Mouse (Mus musculus) embryonic facial prominence, embryonic 12.5 days (tissue): Measurements from ENCODE around the gene Vav2. TPM values are rescaled to one million over a fixed set of nuclear protein-coding genes. Genes with fewer than 3 reads are reported as not detected.

ENCODE experiments used
- ATAC-seq: fragments of 200-750 bp; cut with Nextera tagmentation; 2 replicates; pipeline ENCODE4 v1.8.0; 2017; ENCODE audit not compliant: insufficient number of reproducible peaks, insufficient read depth, low FRiP score, low TSS enrichment
- H3K27ac ChIP-seq: fragments of 300-500 bp; sonication (generic); 2 replicates; pipeline ENCODE4 v1.5.1; 2016; ENCODE audit warnings: mild to moderate bottlenecking
- H3K27me3 ChIP-seq: fragments of 300-500 bp; sonication (generic); 2 replicates; pipeline ENCODE4 v1.6.1; 2016; ENCODE audit warnings: mild to moderate bottlenecking, moderate library complexity
- H3K36me3 ChIP-seq: fragments of 300-500 bp; sonication (generic); 2 replicates; pipeline ENCODE4 v1.6.1; 2016; ENCODE audit warnings: mild to moderate bottlenecking
- H3K4me1 ChIP-seq: fragments of 300-500 bp; sonication (generic); 2 replicates; pipeline ENCODE4 v1.6.1; 2016
- H3K4me2 ChIP-seq: fragments of 300-500 bp; sonication (generic); replicated peaks from 2 replicates; pipeline ENCODE4 v1.6.1; 2016; ENCODE audit warnings: mild to moderate bottlenecking, moderate library complexity
- H3K4me3 ChIP-seq: fragments of 300-500 bp; sonication (generic); 2 replicates; pipeline ENCODE4 v1.5.1; 2016; ENCODE audit warnings: mild to moderate bottlenecking
- H3K9ac ChIP-seq: fragments of 300-500 bp; sonication (generic); 2 replicates; pipeline ENCODE4 v1.6.1; 2016; ENCODE audit warnings: mild to moderate bottlenecking, moderate library complexity
- H3K9me3 ChIP-seq: fragments of 300-500 bp; sonication (generic); 2 replicates; pipeline ENCODE4 v1.6.1; 2016; ENCODE audit warnings: mild to moderate bottlenecking, moderate library complexity
- WGBS: fragments of 180-500 bp; shearing (Covaris S2); methylation state at CpG from one replicate; pipeline ENCODE4 v1.1.7; 2016; 5-methylcytosine and 5-hydroxymethylcytosine counted together
- polyA plus RNA-seq: library from polyadenylated mRNA; unstranded; fragments of >200 nt; fragmentation: Nextera tagmentation; extraction: Ambion mirVana; gene quantifications from 2 replicates; pipeline ENCODE4 v1.2.1, GENCODE M21; 2016

Vav2 gene
- polyA plus RNA-seq, 1 experiment from 2014 or later, result 9.8 TPM

DNA sequence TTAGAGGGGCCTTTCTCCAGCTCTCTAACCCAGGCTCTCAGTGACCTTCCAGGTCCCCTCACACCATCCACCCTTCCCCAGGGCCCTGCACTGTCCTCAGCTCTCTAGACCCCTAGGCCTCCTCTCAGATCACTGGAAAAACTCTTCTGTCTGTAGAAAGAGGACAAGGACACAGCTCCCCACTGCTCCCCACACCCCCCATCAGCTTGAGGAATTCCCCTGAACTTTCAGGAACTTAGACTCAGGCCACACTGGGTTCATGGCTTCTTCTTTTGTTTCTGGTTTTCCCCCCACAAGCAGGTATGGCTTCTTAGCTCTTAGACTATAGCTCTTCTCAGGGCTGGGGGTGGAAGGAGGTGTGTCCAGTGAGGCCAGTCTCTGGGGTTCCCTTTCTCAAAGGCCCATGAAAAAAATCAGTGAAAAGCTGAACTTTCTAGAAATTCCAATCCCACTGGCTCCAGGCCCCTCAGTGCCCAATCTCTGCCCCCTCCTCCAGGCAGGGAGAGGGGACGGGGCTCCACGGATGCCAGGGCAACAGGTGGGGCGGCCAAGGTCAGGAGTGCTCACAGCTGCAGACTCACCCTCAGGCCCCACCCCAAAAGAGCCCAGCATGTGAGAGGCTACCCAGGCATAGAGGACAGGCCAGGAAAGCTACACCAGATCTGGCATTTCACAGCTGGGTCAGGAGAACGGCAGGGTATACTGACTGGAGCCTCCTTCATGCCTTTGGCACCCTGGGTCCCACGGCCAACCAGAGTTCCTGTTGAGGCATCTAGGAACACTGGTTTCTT is 21.5 kb downstream of the Vav2 start:
- ATAC-seq, result no peak
- Histone ChIP-seq H3K4me2 (no peak overlapping the region), H3K4me1 (peaks cover 22% of the 10 kb centered on the region), H3K9ac (0 out of 2 replicates have a peak overlapping the region, but pooled peaks have one; percentile 15), H3K9me3 (no peaks in the 10 kb centered on the region), H3K27ac (0 out of 2 replicates have a peak overlapping the region, but pooled peaks have one; percentile 30), H3K27me3 (no peaks in the 10 kb centered on the region), H3K4me3 (no peak overlapping the region), H3K36me3 (no peaks in the 10 kb centered on the region)
- WGBS, result 37% methylated on average over 5 of the region's 5 CpGs

DNA sequence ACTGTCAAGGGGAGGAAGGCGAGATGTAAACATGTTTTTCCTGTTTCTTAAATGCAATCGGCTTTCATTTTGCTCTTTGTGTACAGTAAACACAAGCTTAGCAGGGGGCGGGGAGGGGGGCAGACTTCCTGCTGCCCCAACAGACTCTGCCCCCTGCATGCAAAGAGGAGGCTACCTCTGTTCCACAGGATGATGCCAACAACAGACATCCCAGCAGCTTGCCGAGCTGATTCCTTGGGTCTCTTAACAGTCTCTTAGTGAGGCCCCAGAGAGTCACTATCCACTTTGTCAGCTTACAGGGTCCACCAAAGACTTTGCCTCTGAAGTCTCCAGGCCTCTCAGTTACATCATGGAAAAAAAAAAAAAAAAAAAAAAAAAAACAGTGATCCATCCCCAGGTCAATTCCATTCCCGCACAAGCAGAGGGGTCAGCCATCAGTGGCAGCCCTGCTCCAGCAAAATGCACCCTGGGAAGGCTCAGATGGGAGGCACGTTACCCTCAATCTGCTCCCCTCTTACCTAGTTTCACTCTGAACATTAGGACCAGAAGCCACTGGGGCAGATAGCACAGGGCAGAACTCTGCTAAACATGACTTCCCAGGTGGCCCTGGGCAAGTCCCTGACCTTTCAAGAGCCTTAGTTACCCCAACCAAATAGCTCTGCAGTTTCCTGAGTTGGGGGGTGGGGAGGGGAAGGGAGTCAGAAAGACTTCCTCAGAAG is 22.3 kb downstream of the Vav2 start:
- Histone ChIP-seq H3K27me3 (no peaks in the 10 kb centered on the region), H3K36me3 (0 out of 2 replicates have a peak, but pooled peaks cover 2% of the 10 kb centered on the region), H3K4me2 (no peak overlapping the region), H3K4me3 (no peak overlapping the region), H3K9me3 (peaks cover 1% of the 10 kb centered on the region; the same call in 1 of the 2 replicates), H3K4me1 (peaks cover 22% of the 10 kb centered on the region), H3K9ac (0 out of 2 replicates have a peak overlapping the region, but pooled peaks have one; percentile 15), H3K27ac (0 out of 2 replicates have a peak overlapping the region, but pooled peaks have one; percentile 30)
- WGBS, result 40% methylated on average over 6 of the region's 6 CpGs
- no peak for ATAC-seq

DNA sequence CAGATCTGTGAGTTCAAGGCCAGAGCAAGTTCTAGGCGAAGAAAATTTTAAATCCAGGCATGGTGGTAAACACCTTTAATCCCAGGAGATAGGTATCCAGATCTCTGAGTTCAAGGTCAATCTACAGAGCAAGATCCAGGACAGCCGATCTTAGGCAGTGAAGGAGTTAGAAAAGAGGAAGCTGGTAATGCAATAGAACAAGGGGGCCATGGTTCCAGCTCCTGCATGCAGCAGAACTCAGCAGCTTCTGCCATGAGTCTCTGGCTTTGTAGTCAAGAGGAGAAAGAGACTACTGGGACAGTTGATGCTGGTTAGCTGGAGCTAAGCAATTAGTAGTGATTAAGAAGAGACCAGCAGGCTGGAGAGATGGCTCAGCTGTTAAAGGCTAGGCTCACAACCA is 25.3 kb downstream of the Vav2 start:
- Histone ChIP-seq H3K4me2 (no peak overlapping the region), H3K36me3 (0 out of 2 replicates have a peak, but pooled peaks cover 2% of the 10 kb centered on the region), H3K27me3 (no peaks in the 10 kb centered on the region), H3K9me3 (peaks cover 6% of the 10 kb centered on the region; the same call in 1 of the 2 replicates), H3K9ac (no peak overlapping the region), H3K4me1 (peaks cover 27% of the 10 kb centered on the region), H3K27ac (no peak overlapping the region), H3K4me3 (no peak overlapping the region)
- no peak for ATAC-seq
- 79% methylated on average over 2 of the region's 2 CpGs for WGBS

DNA sequence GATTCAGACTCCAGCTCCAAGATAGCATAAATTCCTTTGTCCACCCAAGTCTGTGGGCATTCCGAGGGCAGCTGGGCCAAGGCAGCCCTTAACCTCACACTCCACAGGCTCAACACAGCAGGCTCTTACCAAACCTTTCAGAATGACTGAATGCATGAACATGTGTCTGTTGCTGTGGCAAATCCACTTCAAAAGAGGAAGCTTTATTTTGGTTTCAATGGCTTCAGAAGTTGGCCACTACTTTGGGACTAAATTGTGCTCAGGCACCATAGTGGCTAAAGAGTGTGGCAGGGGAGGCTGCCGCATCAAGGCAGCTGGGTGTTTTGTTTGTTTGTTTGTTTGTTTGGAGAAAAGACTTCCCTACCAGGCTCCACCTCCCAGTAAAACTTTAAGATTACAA is 26.8 kb downstream of the Vav2 start:
- Histone ChIP-seq H3K9me3 (peaks cover 6% of the 10 kb centered on the region; the same call in 1 of the 2 replicates), H3K27ac (no peak overlapping the region), H3K9ac (no peak overlapping the region), H3K27me3 (no peaks in the 10 kb centered on the region), H3K36me3 (0 out of 2 replicates have a peak, but pooled peaks cover 2% of the 10 kb centered on the region), H3K4me2 (no peak overlapping the region), H3K4me1 (peaks cover 31% of the 10 kb centered on the region), H3K4me3 (no peak overlapping the region)
- 89% methylated on average over 2 of the region's 2 CpGs for WGBS
- ATAC-seq, result no peak

GRCm38 (mm10) chr2:27396656-27397440 is 30.0 kb downstream of the Vav2 start:
- no peaks in the 10 kb centered on the region for H3K27me3 ChIP-seq
- no peak for ATAC-seq
- H3K4me3 ChIP-seq, result no peak overlapping the region
- no peak overlapping the region for H3K4me2 ChIP-seq
- no peak overlapping the region for H3K9ac ChIP-seq
- H3K4me1 ChIP-seq, result peaks cover 37% of the 10 kb centered on the region
- 58% methylated on average over 17 of the region's 17 CpGs for WGBS
- H3K36me3 ChIP-seq, result 0 out of 2 replicates have a peak, but pooled peaks cover 2% of the 10 kb centered on the region
- peaks cover 6% of the 10 kb centered on the region; the same call in 1 of the 2 replicates for H3K9me3 ChIP-seq
- H3K27ac ChIP-seq, result no peak overlapping the region

- H3K27ac ChIP-seq, result no peak overlapping the region
- no peaks in the 10 kb centered on the region for H3K27me3 ChIP-seq
- ATAC-seq, result no peak
- H3K4me3 ChIP-seq, result no peak overlapping the region
- no peak overlapping the region for H3K9ac ChIP-seq
- no peaks in the 10 kb centered on the region for H3K36me3 ChIP-seq
- peaks cover 3% of the 10 kb centered on the region; the same call in 1 of the 2 replicates for H3K9me3 ChIP-seq
- peaks cover 61% of the 10 kb centered on the region for H3K4me1 ChIP-seq
- no peak overlapping the region for H3K4me2 ChIP-seq
- 73% methylated on average over 10 of the region's 10 CpGs for WGBS
These were observed 32.5 kb downstream of the Vav2 start for GRCm38 (mm10) chr2:27394158-27394832.

DNA sequence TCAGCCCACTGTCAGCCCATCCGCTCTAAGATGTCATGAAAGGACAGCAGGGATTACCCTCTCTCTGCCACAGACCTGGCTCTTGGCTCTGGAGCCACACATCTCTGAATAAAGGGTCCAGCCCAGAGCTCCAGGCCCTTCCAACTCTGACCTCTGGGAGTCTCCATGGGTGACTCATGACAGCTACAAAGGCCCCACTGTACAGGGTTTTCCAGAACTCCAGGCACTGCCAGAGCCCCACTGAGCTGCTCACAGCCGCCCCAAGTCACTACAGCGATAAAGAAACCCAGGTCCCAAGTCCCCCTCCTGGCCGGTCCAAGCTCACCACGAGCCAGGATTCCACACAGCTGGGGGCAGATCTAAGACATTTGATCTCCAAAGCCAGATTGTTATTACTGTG is 34.6 kb downstream of the Vav2 start:
- no peak overlapping the region for H3K27ac ChIP-seq
- ATAC-seq, result no peak
- H3K4me3 ChIP-seq, result no peak overlapping the region
- H3K4me1 ChIP-seq, result peaks cover 63% of the 10 kb centered on the region
- no peak overlapping the region for H3K9ac ChIP-seq
- H3K9me3 ChIP-seq, result no peaks in the 10 kb centered on the region
- H3K4me2 ChIP-seq, result no peak overlapping the region
- H3K27me3 ChIP-seq, result no peaks in the 10 kb centered on the region
- 17% methylated on average over 5 of the region's 5 CpGs for WGBS
- no peaks in the 10 kb centered on the region for H3K36me3 ChIP-seq

DNA sequence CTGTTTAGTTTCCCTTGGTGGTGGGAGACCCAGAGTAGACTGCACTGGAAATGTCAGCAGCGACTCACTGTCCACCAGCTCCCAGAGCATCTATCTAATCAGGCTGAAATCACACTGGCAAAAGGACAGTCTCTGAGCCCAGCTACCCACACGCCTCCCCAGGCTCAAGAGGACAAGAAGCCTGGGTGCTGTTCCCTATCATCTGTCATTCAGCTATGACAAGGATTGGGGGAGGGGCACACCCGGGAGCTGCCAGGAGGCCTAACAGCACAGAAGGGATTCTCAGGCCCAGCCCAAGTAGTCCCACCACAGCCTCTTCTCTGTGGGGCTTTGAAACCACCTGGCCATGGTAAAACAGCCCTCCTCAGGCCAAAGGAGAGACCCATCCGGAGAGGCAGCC is 36.1 kb downstream of the Vav2 start:
- Histone ChIP-seq H3K9me3 (no peaks in the 10 kb centered on the region), H3K27me3 (no peaks in the 10 kb centered on the region), H3K27ac (no peak overlapping the region; the same call in 1 of the 2 replicates), H3K36me3 (peaks cover 10% of the 10 kb centered on the region), H3K4me1 (peaks cover 48% of the 10 kb centered on the region), H3K4me3 (no peak overlapping the region), H3K9ac (no peak overlapping the region), H3K4me2 (no peak overlapping the region)
- no peak for ATAC-seq
- 48% methylated on average over 4 of the region's 4 CpGs for WGBS

DNA sequence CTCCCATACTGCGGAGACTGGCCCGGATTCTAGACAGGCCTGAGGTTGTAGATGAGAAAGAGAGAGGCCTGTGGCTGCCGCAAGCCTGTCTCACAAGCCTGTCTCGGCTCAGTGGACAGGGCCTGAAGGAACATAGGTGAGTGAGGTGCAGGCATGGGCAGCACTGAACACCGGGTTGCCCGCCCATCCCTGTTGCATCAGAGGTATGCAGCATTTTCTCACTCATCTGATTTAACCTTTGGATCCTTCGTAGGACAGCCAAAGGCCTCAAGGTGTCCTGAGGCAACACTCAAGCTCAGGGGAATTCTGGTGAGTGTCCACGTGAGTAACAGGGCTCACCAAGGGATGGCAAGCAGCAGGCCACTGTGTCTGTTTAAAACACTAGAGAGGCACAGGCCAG is 36.5 kb downstream of the Vav2 start:
- no peak overlapping the region for H3K4me2 ChIP-seq
- H3K27me3 ChIP-seq, result no peaks in the 10 kb centered on the region
- H3K27ac ChIP-seq, result no peak overlapping the region
- no peak overlapping the region for H3K9ac ChIP-seq
- ATAC-seq, result no peak
- H3K4me1 ChIP-seq, result peaks cover 44% of the 10 kb centered on the region
- no peaks in the 10 kb centered on the region for H3K9me3 ChIP-seq
- H3K4me3 ChIP-seq, result no peak overlapping the region
- WGBS, result 68% methylated on average over 8 of the region's 8 CpGs
- peaks cover 10% of the 10 kb centered on the region for H3K36me3 ChIP-seq

DNA sequence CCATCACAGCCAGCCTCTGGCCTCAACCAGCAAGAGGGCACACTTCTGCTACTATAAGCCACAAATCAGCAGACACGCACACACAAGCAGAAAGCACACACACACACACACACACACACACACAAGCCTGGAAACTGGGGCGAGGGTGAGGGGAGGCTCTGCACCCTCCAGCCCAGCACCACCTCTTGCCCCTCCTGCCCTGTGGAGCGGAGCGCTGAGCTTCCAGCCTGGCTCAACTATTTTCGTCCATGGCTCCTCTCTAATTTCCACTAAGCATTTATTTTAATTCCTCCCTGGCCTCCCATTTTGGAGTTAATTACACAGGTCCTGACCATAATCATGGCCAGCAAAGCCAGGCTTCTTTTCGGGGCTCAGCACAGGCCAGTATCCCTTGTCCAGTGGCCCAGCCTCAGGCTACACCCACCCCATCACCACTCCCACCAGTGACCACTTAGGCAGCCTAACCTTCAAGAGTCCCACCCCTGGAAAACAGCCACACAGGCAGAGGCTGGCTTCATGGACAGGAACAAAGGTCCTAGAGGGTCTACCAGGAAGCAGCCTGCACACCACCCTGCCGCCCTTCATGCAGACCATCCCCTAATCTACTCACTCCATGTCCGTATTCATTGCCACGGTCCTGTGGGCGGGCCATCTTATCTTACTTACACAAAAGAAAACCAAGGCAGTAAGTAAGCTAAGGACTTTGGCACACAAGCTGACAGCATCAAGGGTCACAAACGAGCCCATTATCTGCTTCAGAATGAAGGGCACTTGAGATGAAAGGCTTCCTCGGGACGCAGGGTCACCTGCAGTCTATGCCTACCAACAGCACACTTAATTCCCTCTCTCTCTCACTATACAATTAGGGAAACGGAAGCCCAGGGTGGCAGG is 37.3 kb downstream of the Vav2 start:
- Histone ChIP-seq H3K4me2 (no peak overlapping the region), H3K27me3 (no peaks in the 10 kb centered on the region), H3K9me3 (no peaks in the 10 kb centered on the region), H3K27ac (no peak overlapping the region), H3K4me3 (no peak overlapping the region), H3K4me1 (peaks cover 39% of the 10 kb centered on the region), H3K36me3 (peaks cover 10% of the 10 kb centered on the region), H3K9ac (no peak overlapping the region)
- no peak for ATAC-seq
- 41% methylated on average over 14 of the region's 14 CpGs for WGBS
